Mouse (Mus musculus) hindbrain, embryonic 11.5 days (tissue): Measurements from ENCODE around the gene Runx1. TPM values are rescaled to one million over a fixed set of nuclear protein-coding genes. Genes with fewer than 3 reads are reported as not detected.

Source experiments
- ATAC-seq: fragments of 200-750 bp; cut with Nextera tagmentation; 2 replicates; pipeline ENCODE4 v1.8.0; 2017; ENCODE audit warnings: mild to moderate bottlenecking, moderate TSS enrichment, moderate library complexity; ENCODE audit not compliant: low FRiP score
- DNase-seq: peaks from one replicate; pipeline ENCODE4 v3.0.0-alpha.2; 2015; ENCODE audit warnings: low spot score
- H3K27ac ChIP-seq: fragments of 300-500 bp; sonication (generic); 2 replicates; pipeline ENCODE4 v1.5.1; 2014; ENCODE audit warnings: mild to moderate bottlenecking, low read depth, low read length
- H3K27me3 ChIP-seq: fragments of 300-500 bp; sonication (generic); 2 replicates; pipeline ENCODE4 v1.6.1; 2014; ENCODE audit warnings: mild to moderate bottlenecking, low read length, moderate library complexity, mixed read lengths; ENCODE audit not compliant: control insufficient read depth, insufficient read depth
- H3K36me3 ChIP-seq: fragments of 300-500 bp; sonication (generic); 2 replicates; pipeline ENCODE4 v1.6.1; 2014; ENCODE audit warnings: mild to moderate bottlenecking, low read length, moderate library complexity, mixed read lengths; ENCODE audit not compliant: control insufficient read depth, insufficient read depth
- H3K4me1 ChIP-seq: fragments of 300-500 bp; sonication (generic); replicated peaks from 2 replicates; pipeline ENCODE4 v1.6.1; 2014; ENCODE audit warnings: low read length, mixed read lengths; ENCODE audit not compliant: control insufficient read depth, insufficient read depth
- H3K4me2 ChIP-seq: fragments of 300-500 bp; sonication (generic); replicated peaks from 2 replicates; pipeline ENCODE4 v1.6.1; 2014; ENCODE audit warnings: mild to moderate bottlenecking, low read depth, low read length
- H3K4me3 ChIP-seq: fragments of 300-500 bp; sonication (generic); 2 replicates; pipeline ENCODE4 v1.5.1; 2014; ENCODE audit warnings: low read depth, low read length
- H3K9ac ChIP-seq: fragments of 300-500 bp; sonication (generic); 2 replicates; pipeline ENCODE4 v1.6.1; 2014; ENCODE audit warnings: low read depth, low read length
- H3K9me3 ChIP-seq: fragments of 300-500 bp; sonication (generic); 2 replicates; pipeline ENCODE4 v1.6.1; 2016; ENCODE audit warnings: low read length; ENCODE audit not compliant: control insufficient read depth
- WGBS: fragments of 180-500 bp; shearing (Covaris S2); extraction: QIAGEN DNeasy Blood & Tissue Kit; methylation state at CpG from one replicate; pipeline ENCODE4 v1.1.7; 2014; 5-methylcytosine and 5-hydroxymethylcytosine counted together
- polyA plus RNA-seq: library from polyadenylated mRNA; unstranded; fragments of >200 nt; fragmentation: Nextera tagmentation; extraction: Ambion mirVana; gene quantifications from 2 replicates; pipeline ENCODE4 v1.2.1, GENCODE M21; 2014

Runx1 gene
- polyA plus RNA-seq, 1 experiment from 2014 or later = 2.6 TPM

DNA sequence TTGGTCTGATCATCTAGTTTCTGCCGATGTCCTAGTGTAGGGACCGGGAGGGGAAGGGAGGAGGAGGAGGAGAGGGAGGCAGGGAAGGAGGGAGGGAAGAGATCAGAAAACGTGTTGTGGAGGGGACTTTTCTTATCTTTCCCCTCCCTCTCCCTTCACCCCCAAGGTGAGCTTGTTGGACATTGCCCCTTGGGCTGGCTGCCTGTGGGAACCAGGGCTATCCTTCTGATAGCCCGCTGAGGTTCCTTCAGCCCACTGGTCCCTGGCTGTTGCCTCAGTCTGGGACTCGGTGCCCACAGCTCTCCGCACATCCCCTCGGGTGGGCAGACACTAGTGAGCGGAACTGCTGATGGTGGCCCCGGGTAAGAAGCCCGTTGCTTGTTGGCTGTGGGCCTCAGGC is 181.6 kb downstream of the Runx1 start:
- no peaks in the 10 kb centered on the region for H3K9me3 ChIP-seq
- DNase-seq (no peak), ATAC-seq (no peak)
- 79% methylated on average over 10 of the region's 10 CpGs for WGBS
- no peaks in the 10 kb centered on the region for H3K4me1 ChIP-seq
- no peak overlapping the region for H3K27ac ChIP-seq
- no peaks in the 10 kb centered on the region for H3K27me3 ChIP-seq
- H3K36me3 ChIP-seq = no peaks in the 10 kb centered on the region
- H3K9ac ChIP-seq = no peak overlapping the region
- H3K4me3 ChIP-seq = no peak overlapping the region
- H3K4me2 ChIP-seq = no peak overlapping the region

DNA sequence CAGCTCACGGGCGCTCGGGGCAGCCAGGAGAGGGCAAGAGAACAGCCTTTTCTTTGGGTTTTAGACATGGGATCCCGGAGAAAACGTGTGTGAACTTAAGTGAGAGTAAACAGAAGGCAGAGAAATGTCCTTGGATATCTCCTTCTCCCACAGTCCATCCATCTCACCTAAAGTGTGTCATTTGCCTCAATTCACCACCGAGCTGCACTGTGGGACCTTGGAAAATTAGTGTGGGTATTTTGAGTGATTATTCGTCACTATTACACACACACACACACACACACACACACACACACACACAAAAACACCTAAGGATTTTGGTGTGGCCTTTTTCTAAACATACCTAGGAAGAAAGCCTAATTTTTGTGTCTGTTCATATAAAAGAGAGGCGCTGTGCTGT is 183.7 kb downstream of the Runx1 start:
- DNase-seq (no peak), ATAC-seq (no peak)
- no peaks in the 10 kb centered on the region for H3K9me3 ChIP-seq
- H3K4me2 ChIP-seq = no peak overlapping the region
- no peak overlapping the region for H3K9ac ChIP-seq
- H3K4me3 ChIP-seq = no peak overlapping the region
- no peak overlapping the region for H3K27ac ChIP-seq
- 85% methylated on average over 8 of the region's 8 CpGs for WGBS
- no peaks in the 10 kb centered on the region for H3K27me3 ChIP-seq
- no peaks in the 10 kb centered on the region for H3K4me1 ChIP-seq
- H3K36me3 ChIP-seq = no peaks in the 10 kb centered on the region

- ATAC-seq (no peak), DNase-seq (no peak)
Measured at GRCm38 (mm10) chr16:92641053-92641452, 184.9 kb downstream of the Runx1 start.

GRCm38 (mm10) chr16:92639093-92639492 is 186.9 kb downstream of the Runx1 start:
- DNase-seq (no peak), ATAC-seq (no peak)
- Histone ChIP-seq H3K27ac (no peak overlapping the region), H3K4me1 (no peaks in the 10 kb centered on the region), H3K36me3 (no peaks in the 10 kb centered on the region), H3K9ac (no peak overlapping the region), H3K9me3 (no peaks in the 10 kb centered on the region), H3K4me2 (no peak overlapping the region), H3K4me3 (no peak overlapping the region), H3K27me3 (no peaks in the 10 kb centered on the region)
- 79% methylated on average over 8 of the region's 8 CpGs for WGBS

More at GRCm38 (mm10) chr16:92641053-92641452, 184.9 kb downstream of the Runx1 start:
- H3K27me3 ChIP-seq = no peaks in the 10 kb centered on the region
- H3K4me1 ChIP-seq = no peaks in the 10 kb centered on the region
- no peak overlapping the region for H3K4me2 ChIP-seq
- H3K27ac ChIP-seq = no peak overlapping the region
- H3K9ac ChIP-seq = no peak overlapping the region
- 75% methylated on average over 6 of the region's 6 CpGs for WGBS
- H3K36me3 ChIP-seq = no peaks in the 10 kb centered on the region
- H3K4me3 ChIP-seq = no peak overlapping the region
- no peaks in the 10 kb centered on the region for H3K9me3 ChIP-seq

DNA sequence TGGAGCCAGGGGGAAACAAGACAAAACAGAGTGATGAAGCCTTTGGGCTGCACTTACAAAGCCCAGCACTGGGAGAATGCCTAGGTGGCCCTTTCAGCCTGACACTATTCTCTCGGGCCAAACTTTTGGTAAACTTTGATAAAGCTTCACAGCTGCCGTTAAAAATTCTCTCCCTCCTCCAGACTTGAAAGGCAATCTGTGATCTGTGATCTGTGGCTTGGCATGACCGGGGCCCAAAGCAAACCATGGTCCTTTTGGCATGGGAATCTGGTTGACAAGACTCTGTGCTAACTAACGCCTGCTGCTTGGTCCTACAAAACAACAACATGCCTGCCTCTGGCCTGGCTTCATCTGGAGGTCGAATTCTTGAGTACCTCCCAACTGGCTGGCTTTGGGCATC is 188.9 kb downstream of the Runx1 start:
- no peaks in the 10 kb centered on the region for H3K27me3 ChIP-seq
- no peak for ATAC-seq
- no peaks in the 10 kb centered on the region for H3K9me3 ChIP-seq

GRCm38 (mm10) chr16:92632115-92632763 is 193.7 kb downstream of the Runx1 start:
- Histone ChIP-seq H3K4me2 (no peak overlapping the region), H3K4me3 (no peak overlapping the region), H3K27ac (no peak overlapping the region), H3K9ac (no peak overlapping the region), H3K9me3 (no peaks in the 10 kb centered on the region), H3K27me3 (no peaks in the 10 kb centered on the region), H3K4me1 (no peaks in the 10 kb centered on the region; the same call in 1 of the 2 replicates), H3K36me3 (no peaks in the 10 kb centered on the region)
- peak; percentile 57 for ATAC-seq
- WGBS = 14% methylated on average over 11 of the region's 11 CpGs
- no peak for DNase-seq

More for the DNA sequence above, 188.9 kb downstream of the Runx1 start:
- Histone ChIP-seq H3K4me1 (no peaks in the 10 kb centered on the region), H3K27ac (no peak overlapping the region), H3K36me3 (no peaks in the 10 kb centered on the region), H3K4me3 (no peak overlapping the region), H3K9ac (no peak overlapping the region), H3K4me2 (no peak overlapping the region)
- WGBS = 73% methylated on average over 5 of the region's 5 CpGs
- DNase-seq = no peak

- H3K4me3 ChIP-seq = no peak overlapping the region
- H3K27me3 ChIP-seq = no peaks in the 10 kb centered on the region
- H3K9me3 ChIP-seq = no peaks in the 10 kb centered on the region
- H3K9ac ChIP-seq = no peak overlapping the region
- ATAC-seq (no peak), DNase-seq (no peak)
- 21% methylated on average over 5 of the region's 6 CpGs for WGBS
- no peak overlapping the region for H3K27ac ChIP-seq
- H3K36me3 ChIP-seq = no peaks in the 10 kb centered on the region
- no peaks in the 10 kb centered on the region; the same call in 1 of the 2 replicates for H3K4me1 ChIP-seq
- no peak overlapping the region for H3K4me2 ChIP-seq
Measured at GRCm38 (mm10) chr16:92631637-92632036, 194.3 kb downstream of the Runx1 start.

DNA sequence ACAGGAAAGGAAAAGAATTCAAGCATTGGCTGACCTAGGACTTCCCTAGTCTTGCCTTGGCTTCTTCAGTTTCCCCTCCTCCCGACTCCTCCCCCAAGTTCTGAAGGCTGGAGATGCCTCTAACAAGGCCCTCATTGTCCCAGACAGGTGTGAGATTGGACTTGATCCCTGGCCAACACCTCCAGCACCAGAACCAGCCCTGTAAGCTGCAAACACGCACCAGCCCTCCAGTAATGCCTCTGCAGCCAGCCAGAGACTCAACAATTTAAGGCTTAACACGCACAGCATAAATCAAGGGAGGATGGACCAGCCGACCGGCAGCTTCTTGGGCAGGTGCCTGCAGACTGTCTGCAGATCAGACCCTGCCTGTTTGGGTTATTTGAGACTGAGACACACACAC is 195.0 kb downstream of the Runx1 start:
- no peaks in the 10 kb centered on the region for H3K27me3 ChIP-seq
- H3K9ac ChIP-seq = no peak overlapping the region
- no peak for ATAC-seq
- no peaks in the 10 kb centered on the region; the same call in 1 of the 2 replicates for H3K4me1 ChIP-seq
- H3K9me3 ChIP-seq = no peaks in the 10 kb centered on the region
- H3K27ac ChIP-seq = no peak overlapping the region
- WGBS = 77% methylated on average over 5 of the region's 5 CpGs
- no peak for DNase-seq
- H3K4me3 ChIP-seq = no peak overlapping the region
- H3K4me2 ChIP-seq = no peak overlapping the region
- H3K36me3 ChIP-seq = no peaks in the 10 kb centered on the region

- ATAC-seq = no peak
- no peak for DNase-seq
- H3K4me3 ChIP-seq = no peak overlapping the region
- no peaks in the 10 kb centered on the region; the same call in 1 of the 2 replicates for H3K4me1 ChIP-seq
- H3K9ac ChIP-seq = no peak overlapping the region
- no peaks in the 10 kb centered on the region for H3K36me3 ChIP-seq
- 94% methylated on average over 7 of the region's 7 CpGs for WGBS
- no peak overlapping the region for H3K4me2 ChIP-seq
- H3K9me3 ChIP-seq = no peaks in the 10 kb centered on the region
- H3K27ac ChIP-seq = no peak overlapping the region
- H3K27me3 ChIP-seq = no peaks in the 10 kb centered on the region
Measured at GRCm38 (mm10) chr16:92629829-92630228, 196.1 kb downstream of the Runx1 start.
